25 mouse cellular contexts compared by ENCODE assay signal in genomic region chr2:75645251-75645650, GRCm38 (mm10).
"Had no signal": no experiment of that assay in that cellular context is flagged by ENCODE, and none has a peak within 500 bp of the region (broad histone marks: within the 10 kb centered on the region; RNA-seq: fewer than 3 reads in every experiment).

No protein-coding gene starts in this region.

- H3K27ac ChIP-seq: kidney, embryonic 15.5 days; left cerebral cortex, adult 2 months; limb, embryonic 13.5 days; liver, embryonic 12.5 days; liver, embryonic 15.5 days; lung, embryonic 15.5 days; midbrain, embryonic 10.5 days; midbrain, embryonic 13.5 days; neural tube, embryonic 13.5 days; stomach, embryonic 15.5 days had no signal

- H3K9ac ChIP-seq: kidney, embryonic 15.5 days; limb, embryonic 13.5 days; liver, embryonic 12.5 days; liver, embryonic 15.5 days; lung, embryonic 15.5 days; midbrain, embryonic 13.5 days; neural tube, embryonic 13.5 days; stomach, embryonic 15.5 days had no signal

- H3K4me1 ChIP-seq: midbrain, embryonic 10.5 days; midbrain, embryonic 13.5 days; neural tube, embryonic 13.5 days had no signal

- H3K36me3 ChIP-seq: kidney, embryonic 15.5 days; limb, embryonic 13.5 days; liver, embryonic 12.5 days; liver, embryonic 15.5 days; lung, embryonic 15.5 days; midbrain, embryonic 10.5 days; midbrain, embryonic 13.5 days; neural tube, embryonic 13.5 days; stomach, embryonic 15.5 days had no signal

- H3K4me3 ChIP-seq: kidney, embryonic 15.5 days; left cerebral cortex, adult 2 months; limb, embryonic 13.5 days; liver, embryonic 12.5 days; liver, embryonic 15.5 days; lung, embryonic 15.5 days; megakaryocyte, embryonic 14.5 days; midbrain, embryonic 10.5 days; midbrain, embryonic 13.5 days; myocyte; neural tube, embryonic 13.5 days; stomach, embryonic 15.5 days had no signal

- H3K27me3 ChIP-seq: kidney, embryonic 15.5 days; limb, embryonic 13.5 days; liver, embryonic 12.5 days; liver, embryonic 15.5 days; lung, embryonic 15.5 days; megakaryocyte, embryonic 14.5 days; midbrain, embryonic 13.5 days; neural tube, embryonic 13.5 days; stomach, embryonic 15.5 days had no signal

- DNase-seq: kidney, adult 11 months; kidney, adult 8-10 months; kidney, postnatal 25 days; layer of hippocampus, postnatal 36 days; liver; lung, adult 18-20 months; lung, postnatal 10 days; lung, postnatal 36 days; retina, postnatal 1 day; right cerebral cortex, postnatal 25 days; spleen, adult 18-20 months; thymus, postnatal 36 days had no signal

- H3K4me2 ChIP-seq: kidney, embryonic 15.5 days; limb, embryonic 13.5 days; liver, embryonic 12.5 days; liver, embryonic 15.5 days; lung, embryonic 15.5 days; midbrain, embryonic 13.5 days; neural tube, embryonic 13.5 days; stomach, embryonic 15.5 days had no signal

- ATAC-seq: liver, embryonic 12.5 days; midbrain, embryonic 13.5 days; midbrain, embryonic 16.5 days had no signal

- H3K9me3 ChIP-seq: kidney, embryonic 15.5 days; liver, embryonic 12.5 days; liver, embryonic 15.5 days; lung, embryonic 15.5 days; megakaryocyte, embryonic 14.5 days; midbrain, embryonic 13.5 days; neural tube, embryonic 13.5 days; stomach, embryonic 15.5 days had no signal
